Mouse (Mus musculus) testis, postnatal 14 days (tissue): Measurements from ENCODE around the gene Pdlim4.

ENCODE experiments used
- DNase-seq: peaks from one replicate; pipeline ENCODE4 v3.0.0; 2021; ENCODE audit warnings: low spot score

Pdlim4 gene

GRCm38 (mm10) chr11:54091726-54092125, 22.9 kb upstream of the Pdlim4 start:
- no peak for DNase-seq

DNA sequence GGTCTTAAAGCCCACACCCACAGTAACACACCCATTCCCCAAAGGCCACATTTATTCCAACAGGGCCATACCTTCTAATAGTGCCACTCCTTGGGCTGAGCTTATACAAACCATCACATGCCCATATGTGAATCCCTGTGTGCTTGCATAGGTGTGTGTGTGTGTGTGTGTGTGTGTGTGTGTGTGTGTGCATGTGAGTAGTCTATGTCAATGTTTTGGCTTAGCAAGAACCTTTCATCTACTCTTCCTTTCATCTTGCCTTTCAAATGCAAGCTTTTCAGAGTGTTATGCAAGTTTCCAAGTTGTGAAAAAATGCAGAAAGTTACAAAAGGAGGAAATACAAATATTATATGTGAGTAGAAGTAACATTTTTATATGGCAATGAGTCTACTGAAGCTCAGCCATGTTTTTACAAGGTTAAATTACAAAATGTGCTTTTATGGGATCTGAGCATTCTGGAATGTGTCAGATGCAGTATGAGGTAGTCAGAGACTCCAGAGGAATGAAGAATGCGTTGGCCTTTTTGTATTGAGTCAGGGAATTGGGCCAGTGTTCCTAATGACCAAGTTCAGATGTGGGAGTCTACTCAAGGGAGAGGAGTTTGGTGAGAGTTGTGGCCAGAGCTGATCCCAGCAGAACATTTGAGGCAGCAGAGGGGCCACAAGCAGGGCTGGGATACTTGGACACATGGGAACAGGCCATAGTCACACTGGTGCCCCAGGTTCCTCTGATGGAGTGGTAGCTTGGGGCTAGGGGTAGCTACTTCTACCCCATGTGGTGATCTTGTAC, 21.5 kb upstream of the Pdlim4 start:
- DNase-seq, result no peak

- no peak for DNase-seq
Measured at GRCm38 (mm10) chr11:54088947-54089317, 20.1 kb upstream of the Pdlim4 start.

DNA sequence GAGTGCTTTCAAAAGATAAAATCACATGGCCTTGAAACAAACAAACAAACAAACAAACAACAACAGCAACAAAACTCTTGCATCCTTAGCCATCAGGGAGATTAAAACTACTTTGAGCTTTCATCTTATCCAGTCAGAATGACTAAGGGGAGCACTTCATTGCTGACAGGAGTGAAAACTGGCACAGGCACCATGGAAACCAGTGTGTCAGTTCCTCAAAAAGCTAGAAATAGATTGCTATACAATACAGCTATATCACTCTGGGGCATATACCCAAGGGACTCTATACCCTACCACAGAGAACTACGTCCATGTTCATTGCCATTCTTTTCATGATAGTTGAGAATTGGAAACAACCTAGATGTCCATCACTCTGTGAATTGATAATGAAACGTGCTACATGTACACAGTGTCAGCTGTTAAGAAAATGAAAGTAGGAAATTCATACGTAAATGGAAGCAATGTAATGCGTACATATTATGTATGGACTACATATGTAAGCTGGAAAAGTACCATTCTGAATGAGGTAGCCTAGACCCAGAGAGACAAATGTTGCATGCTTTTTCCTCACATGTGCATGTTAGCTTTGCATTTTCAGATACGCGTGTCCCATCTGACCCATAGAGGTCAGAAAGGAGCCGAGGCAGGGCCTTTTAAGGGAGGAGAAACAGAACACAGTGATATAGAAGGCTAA, 19.6 kb upstream of the Pdlim4 start:
- no peak for DNase-seq

DNA sequence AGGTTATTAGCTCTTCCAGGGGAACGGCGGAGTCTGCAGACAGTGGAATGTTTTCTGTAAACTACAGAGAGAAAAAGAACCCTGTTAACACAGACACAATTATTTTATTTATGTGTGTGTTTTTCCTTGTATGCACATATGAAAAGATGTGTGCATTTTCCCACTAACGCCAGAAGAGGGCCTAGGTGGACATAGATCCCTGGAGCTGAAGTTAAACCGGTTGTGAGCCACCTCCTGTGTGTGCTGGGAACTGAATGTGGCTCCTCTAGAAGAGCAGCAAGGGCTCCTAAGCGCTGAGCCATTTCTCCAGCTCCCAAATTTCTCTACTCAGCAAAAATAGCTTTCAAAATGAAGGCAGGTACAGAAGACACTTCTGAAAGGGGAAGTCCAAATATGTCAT, 17.0 kb upstream of the Pdlim4 start:
- no peak for DNase-seq

GRCm38 (mm10) chr11:54084976-54085375, 16.2 kb upstream of the Pdlim4 start:
- DNase-seq, result no peak

DNA sequence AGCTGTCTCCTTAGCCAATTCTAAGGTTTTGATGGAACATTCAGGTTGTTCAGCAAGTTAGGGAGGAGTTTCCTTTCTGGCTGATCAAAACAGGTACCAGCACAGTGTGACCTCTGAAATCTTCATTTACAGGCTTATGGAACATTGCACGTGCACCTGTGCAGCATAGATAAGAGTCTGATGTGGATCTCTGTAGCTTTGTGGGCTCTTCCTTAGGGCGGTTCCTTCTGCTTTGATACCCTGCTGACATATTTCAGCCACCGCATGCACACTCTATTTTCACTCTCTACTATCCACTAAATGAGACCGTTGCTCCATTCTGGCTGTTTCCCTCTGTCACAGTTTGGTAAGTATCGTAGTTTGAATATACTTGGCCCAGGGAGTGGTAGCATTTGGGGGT, 13.9 kb upstream of the Pdlim4 start:
- no peak for DNase-seq

GRCm38 (mm10) chr11:54080435-54080834, 11.6 kb upstream of the Pdlim4 start:
- no peak for DNase-seq

GRCm38 (mm10) chr11:54076101-54076500, 7.3 kb upstream of the Pdlim4 start:
- DNase-seq, result no peak

GRCm38 (mm10) chr11:54075353-54075752, 6.5 kb upstream of the Pdlim4 start:
- no peak for DNase-seq

DNA sequence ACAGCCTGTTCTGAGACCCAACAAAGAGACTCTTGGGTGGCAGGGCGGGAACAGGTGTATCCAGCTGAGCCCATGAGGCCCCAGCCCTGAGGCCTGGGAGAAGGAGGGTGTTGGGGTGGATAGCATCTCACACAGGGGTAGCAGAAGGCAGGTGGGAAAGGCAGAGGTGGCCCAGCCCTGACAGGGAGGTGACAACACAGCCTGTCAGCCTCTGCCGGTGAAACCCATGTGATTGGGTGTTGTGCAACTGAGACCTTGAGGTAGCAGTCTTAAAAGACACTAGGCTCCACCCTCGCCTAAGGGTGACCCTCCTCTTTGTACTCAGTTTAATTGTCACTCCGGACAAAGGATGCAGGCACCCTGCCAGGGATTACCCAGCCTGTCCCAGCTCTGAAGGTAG, 4.5 kb upstream of the Pdlim4 start:
- no peak for DNase-seq

GRCm38 (mm10) chr11:54071726-54072445, 3.1 kb upstream of the Pdlim4 start:
- DNase-seq, result peak; percentile 70

DNA sequence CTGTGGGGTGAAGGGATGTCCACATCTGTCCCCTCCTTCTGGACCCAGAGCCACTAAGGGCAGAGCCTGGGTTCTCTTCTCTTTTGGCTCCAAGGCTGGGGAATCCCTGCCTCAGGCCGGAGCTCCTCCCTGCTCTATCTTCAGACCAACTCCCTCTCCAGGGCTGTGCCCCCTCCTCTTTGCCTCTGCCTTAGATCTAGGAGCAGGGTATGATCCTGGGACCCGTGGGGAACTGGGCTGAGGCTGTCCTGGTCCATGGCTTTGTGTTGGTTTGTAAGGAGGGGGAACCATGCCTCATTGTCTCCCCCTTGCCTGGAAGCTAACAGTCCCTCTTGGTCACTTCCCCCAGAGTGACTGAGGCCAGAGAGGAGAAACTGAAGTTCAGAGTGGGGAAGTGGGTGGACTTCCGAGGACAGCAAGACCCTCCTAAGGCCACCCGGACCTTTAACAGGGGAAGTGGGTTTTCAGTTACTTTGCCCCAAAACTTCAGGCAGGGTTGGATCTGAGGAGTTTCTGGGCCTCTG, 756 bp downstream of the Pdlim4 start:
- no peak for DNase-seq

GRCm38 (mm10) chr11:54067318-54067995, 1.4 kb downstream of the Pdlim4 start:
- DNase-seq, result no peak

DNA sequence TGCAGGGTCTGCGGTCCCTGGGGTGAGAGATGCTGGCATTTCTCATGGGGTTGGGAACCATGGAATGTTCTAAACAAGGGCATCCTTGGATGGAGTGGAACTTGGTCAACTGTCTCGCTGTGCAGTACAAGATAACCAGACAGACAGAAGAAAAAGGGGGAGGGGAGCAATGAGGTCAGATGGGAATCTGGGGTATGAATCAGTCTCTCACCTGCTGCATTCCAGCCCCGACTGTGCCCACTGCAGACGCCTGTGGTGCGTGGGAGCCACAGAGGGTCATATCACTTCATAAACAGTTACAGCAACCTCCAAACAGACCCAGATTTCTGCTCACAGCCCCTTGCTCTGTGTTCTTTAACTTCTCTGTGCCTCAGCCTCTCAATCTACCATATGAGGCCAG, 2.4 kb downstream of the Pdlim4 start:
- DNase-seq, result no peak

- no peak for DNase-seq
Measured at GRCm38 (mm10) chr11:54065915-54066178, 3.0 kb downstream of the Pdlim4 start.

- DNase-seq, result no peak
Measured at GRCm38 (mm10) chr11:54065106-54065914, 3.5 kb downstream of the Pdlim4 start.

DNA sequence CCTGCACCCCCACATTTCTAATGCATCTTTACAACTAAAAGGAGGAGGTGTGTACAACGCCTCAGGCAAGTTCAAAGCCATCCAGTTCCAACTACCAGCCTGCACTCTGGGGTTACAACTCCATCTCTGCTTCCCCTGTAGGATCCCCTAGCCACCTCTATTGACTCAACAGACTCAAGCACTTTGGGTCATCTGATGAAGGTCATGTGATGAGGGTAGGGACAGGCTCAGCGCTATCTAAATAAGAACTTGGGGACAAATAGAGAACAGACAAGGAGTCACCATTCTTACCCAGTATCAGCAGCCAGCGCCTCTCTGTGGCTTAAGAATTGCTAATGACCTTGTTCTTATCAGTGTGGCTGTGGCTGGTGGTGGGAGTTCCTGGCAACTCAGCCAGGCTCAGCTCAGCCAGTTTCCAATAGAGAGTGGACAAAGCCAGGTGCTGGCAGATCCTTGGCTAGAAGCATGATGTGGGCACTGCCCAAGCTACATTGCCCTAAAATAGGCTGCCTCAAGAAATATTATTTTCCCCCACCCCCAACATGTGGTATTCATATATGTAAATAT, 4.3 kb downstream of the Pdlim4 start:
- peak; percentile 66 for DNase-seq

DNA sequence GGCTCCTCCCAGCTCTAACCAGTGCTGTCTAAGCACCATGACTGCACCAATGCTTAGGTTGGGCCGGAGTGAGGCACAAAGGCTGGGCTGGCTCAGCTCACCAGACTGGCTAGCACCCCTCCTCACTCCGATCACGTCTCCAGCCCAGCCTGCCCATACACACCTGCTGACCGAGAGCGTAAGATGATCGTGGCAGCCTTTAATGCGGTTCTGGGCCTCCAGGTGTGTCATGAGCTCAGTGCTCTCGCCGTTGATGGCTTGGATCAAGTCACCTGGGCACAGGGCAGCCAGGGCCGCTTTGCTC, 5.4 kb downstream of the Pdlim4 start:
- DNase-seq, result no peak

DNA sequence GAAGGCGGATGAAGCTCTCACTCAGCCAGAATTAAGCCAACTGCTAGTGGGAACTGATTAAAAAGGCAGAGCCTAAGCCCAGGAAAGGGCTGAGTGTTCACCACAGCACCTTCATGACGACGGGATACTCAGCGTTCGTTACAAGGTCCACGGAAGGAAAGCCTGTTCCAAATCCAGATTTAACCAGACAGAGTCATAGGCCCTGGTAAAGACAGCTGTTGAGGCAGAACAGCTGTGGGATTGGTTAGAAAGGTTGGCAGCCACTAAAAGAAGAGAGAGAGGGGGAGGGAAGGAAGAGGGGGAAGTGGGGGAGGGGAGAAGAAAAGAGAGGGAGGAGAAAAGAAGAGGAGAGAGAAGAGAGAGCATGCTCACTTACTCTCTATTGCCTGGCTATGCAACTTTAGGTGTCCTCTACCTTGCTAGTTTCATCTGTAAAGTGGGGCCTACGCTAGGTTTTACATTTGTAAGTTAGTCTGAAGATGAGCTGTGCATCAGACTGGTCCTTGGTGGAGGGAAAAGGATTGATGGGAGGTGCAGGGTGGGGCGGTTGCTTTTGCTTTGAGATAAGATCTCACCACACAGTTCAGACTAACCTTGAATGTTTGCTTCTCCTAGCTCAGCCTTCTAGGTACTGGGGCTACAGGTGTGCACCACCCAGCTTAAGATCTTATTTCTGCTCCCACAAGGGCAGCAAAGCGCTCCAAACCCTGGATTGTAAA, 5.9 kb downstream of the Pdlim4 start:
- no peak for DNase-seq
